Mouse (Mus musculus) myocyte (in vitro differentiated cells): ENCODE measurements around the gene Acer2. TPM values are rescaled to one million over a fixed set of nuclear protein-coding genes. Genes with fewer than 3 reads are reported as not detected.
"Not testable (repeated sequence)": the region's sequence is repeated elsewhere in the genome, so short reads cannot be mapped to it uniquely, and the experiment has no call there.

ENCODE experiments used
- H3K27me3 ChIP-seq: one replicate; pipeline ENCODE4 v1.6.1; 2011; ENCODE audit not compliant: control insufficient read depth, insufficient read depth, insufficient read length
- H3K36me3 ChIP-seq: one replicate; pipeline ENCODE4 v1.6.1; 2011; ENCODE audit not compliant: control insufficient read depth, insufficient read depth
- H3K4me2 ChIP-seq: one replicate; pipeline ENCODE4 v1.6.1; 2011; ENCODE audit warnings: low read depth, control low read depth
- H3K4me3 ChIP-seq: one replicate; pipeline ENCODE4 v1.5.1; 2011; ENCODE audit warnings: mild to moderate bottlenecking, control low read depth, moderate library complexity
- H3K79me2 ChIP-seq: one replicate; pipeline ENCODE4 v1.6.1; 2011; ENCODE audit not compliant: control insufficient read depth, insufficient read depth
- H3ac ChIP-seq: one replicate; pipeline ENCODE4 v1.6.1; 2011; ENCODE audit not compliant: control insufficient read depth, insufficient read length
- CEBPB ChIP-seq: IDR thresholded peaks from 2 replicates; pipeline ENCODE4 v1.6.1; 2011; ENCODE audit warnings: mild to moderate bottlenecking, moderate library complexity; ENCODE audit not compliant: poor library complexity, insufficient read depth, severe bottlenecking
- E2F4 ChIP-seq: IDR thresholded peaks from one replicate; pipeline ENCODE4 v1.6.1; 2011; ENCODE audit warnings: mild to moderate bottlenecking, control low read depth, moderate library complexity; ENCODE audit not compliant: insufficient read depth
- MAX ChIP-seq: IDR thresholded peaks from one replicate; pipeline ENCODE4 v1.6.1; 2011; ENCODE audit warnings: low read depth, mild to moderate bottlenecking, control low read depth
- MYOD1 ChIP-seq, 3 experiments: IDR thresholded peaks; one replicate each; pipeline ENCODE4 v1.6.1; 2011; ENCODE audit warnings: control low read depth in 2 of 3, low read depth in 2 of 3, mild to moderate bottlenecking in 2 of 3, moderate library complexity in 1 of 3; ENCODE audit not compliant: insufficient read length in 2 of 3, control insufficient read depth in 1 of 3
- MYOG ChIP-seq, 3 experiments: IDR thresholded peaks; one replicate each; pipeline ENCODE4 v1.6.1; 2011; ENCODE audit warnings: control low read depth in 2 of 3, low read depth in 2 of 3, mild to moderate bottlenecking in 2 of 3; ENCODE audit not compliant: insufficient read length in 2 of 3, control insufficient read depth in 1 of 3, insufficient read depth in 1 of 3
- POLR2A ChIP-seq: IDR thresholded peaks from one replicate; pipeline ENCODE4 v1.6.1; 2011; ENCODE audit warnings: low read depth, mild to moderate bottlenecking, control low read depth, moderate library complexity; ENCODE audit not compliant: insufficient read length
- POLR2AphosphoS2 ChIP-seq: IDR thresholded peaks from one replicate; pipeline ENCODE4 v1.6.1; 2011; ENCODE audit warnings: low read depth, control low read depth; ENCODE audit not compliant: insufficient read length
- REST ChIP-seq: IDR thresholded peaks from one replicate; pipeline ENCODE4 v1.6.1; 2011; ENCODE audit warnings: mild to moderate bottlenecking, control low read depth, moderate library complexity; ENCODE audit not compliant: insufficient read depth, insufficient read length
- SRF ChIP-seq: IDR thresholded peaks from one replicate; pipeline ENCODE4 v1.6.1; 2011; ENCODE audit warnings: low read depth; ENCODE audit not compliant: control insufficient read depth, insufficient read length
- TCF12 ChIP-seq: IDR thresholded peaks from one replicate; pipeline ENCODE4 v1.6.1; 2011; ENCODE audit warnings: mild to moderate bottlenecking, control low read depth; ENCODE audit not compliant: poor library complexity, insufficient read depth, severe bottlenecking
- TCF3 ChIP-seq: IDR thresholded peaks from one replicate; pipeline ENCODE4 v1.6.1; 2011; ENCODE audit warnings: low read depth, control low read depth; ENCODE audit not compliant: insufficient read length
- USF1 ChIP-seq: IDR thresholded peaks from one replicate; pipeline ENCODE4 v1.6.1; 2011; ENCODE audit warnings: low read depth, mild to moderate bottlenecking, control low read depth, moderate library complexity
- polyA plus RNA-seq: library from polyadenylated mRNA; unstranded; fragments of >200 nt; fragmentation: generic; extraction: Trizol; gene quantifications from one replicate; pipeline ENCODE4 v1.2.1, GENCODE M21; 2012; ENCODE audit warnings: missing spikeins

The Acer2 gene
- polyA plus RNA-seq, result 0.01 TPM

DNA sequence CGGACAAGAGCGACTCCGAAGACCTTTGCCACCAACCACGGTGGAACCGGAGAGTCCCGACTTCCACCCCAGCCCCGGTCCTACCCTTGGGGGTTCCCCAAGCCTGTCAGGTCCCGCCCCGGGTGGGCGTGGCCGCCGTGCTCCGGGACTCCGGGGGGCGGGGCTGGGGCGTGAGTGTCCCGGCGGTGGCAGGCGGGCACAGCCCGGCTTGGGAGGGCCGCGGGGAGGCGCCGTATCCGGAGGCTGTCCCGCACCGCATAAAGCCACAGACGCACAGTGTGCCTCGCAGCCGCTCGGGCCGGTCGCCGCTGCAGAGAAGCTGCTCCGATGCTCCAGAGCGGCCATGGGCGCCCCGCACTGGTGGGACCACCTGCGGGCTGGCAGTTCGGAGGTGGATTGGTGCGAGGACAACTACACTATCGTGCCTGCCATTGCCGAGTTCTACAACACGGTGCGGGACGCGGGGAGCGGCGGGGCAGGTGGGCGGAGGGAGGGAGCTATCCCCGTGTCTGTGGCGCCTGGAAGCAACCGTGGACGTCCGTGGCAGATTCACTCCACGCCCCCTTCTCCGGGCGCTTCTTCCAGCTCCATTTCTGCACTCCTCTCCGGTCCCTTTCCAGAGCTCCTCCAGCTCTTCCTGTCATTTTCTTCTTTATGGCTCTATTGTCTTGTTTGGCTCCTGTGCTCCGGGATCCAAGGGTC is at the start of gene Acer2:
Gene Acer2 (plus strand): TSS at position 251 of the 702 bp plus-strand sequence.
- H3K4me3 ChIP-seq, result peak within 1 kb of the TSS; percentile 9
- TF ChIP-seq MAX, result no peak
- TF ChIP-seq CEBPB, result no peak
- TF ChIP-seq USF1, result no peak
- no peak for TF ChIP-seq REST
- peak in 1 of 3 experiments; percentile 14 for TF ChIP-seq MYOG (IDR thresholded peaks at IDR 0.05; ENCODE audit: control insufficient read depth in 1 of 3, insufficient read depth in 1 of 3, insufficient read length in 2 of 3, low read depth in 2 of 3)
- no peak for TF ChIP-seq POLR2AphosphoS2
- TF ChIP-seq MYOD1 (IDR thresholded peaks at IDR 0.05; ENCODE audit: control insufficient read depth in 1 of 3, insufficient read length in 2 of 3, low read depth in 2 of 3), result peak in 1 of 3 experiments; percentile 24
- peak; percentile 67 for TF ChIP-seq POLR2A
- peaks cover under 1% of the 10 kb centered on the region for H3K27me3 ChIP-seq
- H3ac ChIP-seq, result peak within 1 kb of the TSS; percentile 39
- peak within 1 kb of the TSS; percentile 88 for H3K4me2 ChIP-seq
- H3K36me3 ChIP-seq, result no peaks in the 10 kb centered on the region
- no peaks in the 10 kb centered on the region for H3K79me2 ChIP-seq

DNA sequence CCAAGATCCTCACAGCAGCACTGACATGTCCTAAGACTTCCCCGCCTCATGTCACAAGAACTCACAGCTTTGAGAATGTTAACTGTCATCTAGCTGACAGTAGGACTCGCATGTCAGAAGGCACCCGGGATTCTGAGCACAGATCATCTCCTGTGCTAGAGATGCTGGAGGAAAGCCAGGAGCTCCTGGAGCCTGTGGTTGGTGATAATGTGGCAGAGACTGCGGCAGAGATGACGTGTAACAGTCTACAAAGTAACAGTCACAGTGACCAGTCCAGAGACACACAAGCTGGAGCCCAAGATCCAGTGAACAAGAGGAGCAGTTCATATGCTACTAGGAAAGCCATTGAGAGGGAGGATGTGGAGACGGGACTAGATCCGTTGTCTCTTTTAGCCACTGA is 49.1 kb upstream of the Acer2 start:
- H3K4me2 ChIP-seq, result no peak overlapping the region

DNA sequence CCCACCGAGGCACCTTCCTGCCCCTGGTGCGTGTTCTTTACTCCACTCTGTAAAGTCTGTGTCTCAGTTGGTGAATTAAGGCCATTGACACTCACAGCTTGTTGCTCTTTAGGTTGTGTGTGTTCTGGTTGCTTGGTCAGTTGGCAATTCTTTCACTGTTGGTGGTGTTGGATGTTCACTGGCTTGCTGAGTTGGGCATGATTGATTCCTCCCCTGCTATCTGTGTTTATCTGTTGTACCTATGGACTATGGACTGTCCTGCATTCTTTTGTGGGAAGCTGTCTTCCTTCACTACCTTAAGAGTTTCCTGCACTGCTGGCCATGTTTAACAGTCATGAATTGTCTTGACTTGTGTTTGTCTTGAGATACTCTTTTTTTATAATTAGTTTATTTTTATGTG is 42.3 kb upstream of the Acer2 start:
- no peak overlapping the region for H3ac ChIP-seq

More for the DNA sequence above, 49.1 kb upstream of the Acer2 start:
- peaks cover 43% of the 10 kb centered on the region for H3K36me3 ChIP-seq
- H3K79me2 ChIP-seq, result no peaks in the 10 kb centered on the region
- TF ChIP-seq SRF, result no peak
- no peak for TF ChIP-seq TCF3
- no peak for TF ChIP-seq E2F4
- TF ChIP-seq REST, result no peak
- TF ChIP-seq MYOD1 (IDR thresholded peaks at IDR 0.05; ENCODE audit: control insufficient read depth in 1 of 3, insufficient read length in 2 of 3, low read depth in 2 of 3), result no peak
- TF ChIP-seq MYOG (IDR thresholded peaks at IDR 0.05; ENCODE audit: control insufficient read depth in 1 of 3, insufficient read depth in 1 of 3, insufficient read length in 2 of 3, low read depth in 2 of 3), result no peak
- no peak for TF ChIP-seq TCF12
- no peak for TF ChIP-seq USF1
- no peak for TF ChIP-seq POLR2AphosphoS2
- no peak for TF ChIP-seq POLR2A
- TF ChIP-seq MAX, result no peak
- H3K4me3 ChIP-seq, result no peak overlapping the region
- no peak overlapping the region for H3ac ChIP-seq
- H3K27me3 ChIP-seq, result no peaks in the 10 kb centered on the region

DNA sequence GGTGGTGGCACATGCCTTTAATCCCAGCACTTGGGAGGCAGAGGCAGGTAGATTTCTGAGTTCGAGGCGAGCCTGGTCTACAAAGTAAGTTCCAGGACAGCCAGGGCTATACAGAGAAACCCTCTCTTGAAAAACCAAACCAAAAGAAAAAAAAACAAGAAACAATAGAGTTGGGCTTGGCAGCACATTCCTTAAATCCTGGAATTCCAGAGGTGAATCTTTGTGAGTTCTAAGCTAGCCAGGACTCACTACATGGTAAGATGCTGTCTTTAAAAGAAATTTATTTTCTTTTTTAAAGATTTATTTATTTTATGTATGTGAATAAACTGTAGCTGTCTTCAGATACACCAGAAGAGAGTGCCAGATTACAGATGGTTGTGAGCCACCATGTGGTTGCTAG is 33.1 kb upstream of the Acer2 start:
- peaks cover 31% of the 10 kb centered on the region for H3K36me3 ChIP-seq
- H3K27me3 ChIP-seq, H3K79me2 ChIP-seq, H3K4me2 ChIP-seq, H3ac ChIP-seq, H3K4me3 ChIP-seq: not testable (repeated sequence)

More for the DNA sequence above, 42.3 kb upstream of the Acer2 start:
- Histone ChIP-seq H3K4me2 (no peak overlapping the region), H3K79me2 (no peaks in the 10 kb centered on the region), H3K4me3 (no peak overlapping the region), H3K27me3 (no peaks in the 10 kb centered on the region), H3K36me3 (peaks cover 38% of the 10 kb centered on the region)
- TF ChIP-seq SRF (no peak), CEBPB (no peak), TCF12 (no peak), USF1 (no peak), REST (no peak), E2F4 (no peak), MYOG (IDR thresholded peaks at IDR 0.05; ENCODE audit: control insufficient read depth in 1 of 3, insufficient read depth in 1 of 3, insufficient read length in 2 of 3, low read depth in 2 of 3) (no peak), MAX (no peak), MYOD1 (IDR thresholded peaks at IDR 0.05; ENCODE audit: control insufficient read depth in 1 of 3, insufficient read length in 2 of 3, low read depth in 2 of 3) (no peak), TCF3 (no peak), POLR2A (no peak), POLR2AphosphoS2 (no peak)

DNA sequence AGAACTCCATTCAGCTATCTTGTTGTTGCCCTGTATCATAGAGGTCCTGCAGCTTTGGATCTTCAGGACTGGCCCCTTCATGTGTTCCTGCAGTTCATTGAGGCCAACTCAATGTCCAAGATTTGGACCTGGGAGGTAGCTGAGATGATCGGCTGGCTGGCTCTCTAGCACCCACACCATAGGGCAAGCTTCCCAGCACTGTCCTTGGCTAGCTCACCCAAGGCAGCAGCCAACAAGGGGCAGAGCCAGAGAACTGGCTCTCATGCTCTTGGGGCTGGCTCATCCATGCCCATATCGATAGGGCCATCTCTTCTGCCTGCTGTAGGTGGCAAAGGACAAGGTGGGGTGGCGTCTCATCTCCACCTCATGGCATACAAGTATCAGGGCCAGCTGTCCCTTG is 28.8 kb upstream of the Acer2 start:
- Histone ChIP-seq H3K4me3 (no peak overlapping the region), H3K36me3 (peaks cover 10% of the 10 kb centered on the region), H3K27me3 (no peaks in the 10 kb centered on the region), H3K79me2 (no peaks in the 10 kb centered on the region), H3ac (no peak overlapping the region), H3K4me2 (no peak overlapping the region)
- no peak for TF ChIP-seq POLR2A
